Mouse (Mus musculus): Measurements from ENCODE around the gene Sept11. TPM values are rescaled to one million over a fixed set of nuclear protein-coding genes. Genes with fewer than 3 reads are reported as not detected.

Gene Sept11
- total and polyA plus RNA-seq, 2 experiments from 2014 or later = 88.1 to 92.5 TPM

- DNase-seq (ENCODE audit: low spot score) (no peak), ATAC-seq (no peak)
- WGBS = 94% methylated on average over 1 of the region's 1 CpGs
- Histone ChIP-seq H3K4me1 (ENCODE audit: insufficient read depth, low read length) (peaks cover 6% of the 10 kb centered on the region; the same call in 1 of the 2 replicates), H3K36me3 (ENCODE audit: insufficient read depth, low read length) (peaks cover 4% of the 10 kb centered on the region), H3K27me3 (ENCODE audit: insufficient read depth, low read length) (no peaks in the 10 kb centered on the region), H3K27ac (no peak overlapping the region), H3K4me2 (ENCODE audit: low read depth, low read length) (no peak overlapping the region), H3K4me3 (ENCODE audit: low read length) (no peak overlapping the region), H3K9ac (replicated peaks; ENCODE audit: low read length) (no peak overlapping the region), H3K9me3 (ENCODE audit: low read length) (no peaks in the 10 kb centered on the region)
- TF ChIP-seq CTCF (IDR thresholded peaks at IDR 0.05; ENCODE audit: low read depth) = no peak
These were observed 107.9 kb downstream of the Sept11 start for GRCm38 (mm10) chr5:93201181-93201580.

- no peaks in the 10 kb centered on the region for H3K9me3 ChIP-seq (ENCODE audit: low read length)
- DNase-seq (ENCODE audit: low spot score) (peak; percentile 53), ATAC-seq (peak; percentile 59)
- peak overlapping the region; percentile 84 for H3K4me2 ChIP-seq (ENCODE audit: low read depth, low read length)
- TF ChIP-seq CTCF (IDR thresholded peaks at IDR 0.05; ENCODE audit: low read depth) = no peak
- H3K27ac ChIP-seq = peak overlapping the region; percentile 88
- H3K4me3 ChIP-seq (ENCODE audit: low read length) = peak overlapping the region; percentile 91
- peaks cover 3% of the 10 kb centered on the region for H3K36me3 ChIP-seq (ENCODE audit: insufficient read depth, low read length)
- H3K9ac ChIP-seq (replicated peaks; ENCODE audit: low read length) = peak overlapping the region; percentile 85
- H3K27me3 ChIP-seq (ENCODE audit: insufficient read depth, low read length) = no peaks in the 10 kb centered on the region
- peaks cover 11% of the 10 kb centered on the region; the same call in 1 of the 2 replicates for H3K4me1 ChIP-seq (ENCODE audit: insufficient read depth, low read length)
- 1% methylated on average over 50 of the region's 63 CpGs for WGBS
These were observed 112.3 kb downstream of the Sept11 start for GRCm38 (mm10) chr5:93205371-93206108.

- H3K27ac ChIP-seq = peak within 1 kb of the TSS; percentile 88
- WGBS = under 1% methylated on average over 65 of the region's 79 CpGs
- ATAC-seq = peak; percentile 97
- peaks cover 11% of the 10 kb centered on the region; the same call in 1 of the 2 replicates for H3K4me1 ChIP-seq (ENCODE audit: insufficient read depth, low read length)
- TF ChIP-seq CTCF (IDR thresholded peaks at IDR 0.05; ENCODE audit: low read depth) = no peak
- no peaks in the 10 kb centered on the region; the same call in 1 of the 2 replicates for H3K36me3 ChIP-seq (ENCODE audit: insufficient read depth, low read length)
- H3K9ac ChIP-seq (replicated peaks; ENCODE audit: low read length) = peak within 1 kb of the TSS; percentile 85
- no peaks in the 10 kb centered on the region for H3K27me3 ChIP-seq (ENCODE audit: insufficient read depth, low read length)
- DNase-seq (ENCODE audit: low spot score) = peak; percentile 98
- H3K4me2 ChIP-seq (ENCODE audit: low read depth, low read length) = peak within 1 kb of the TSS; percentile 84
- H3K4me3 ChIP-seq (ENCODE audit: low read length) = peak within 1 kb of the TSS; percentile 91
- H3K9me3 ChIP-seq (ENCODE audit: low read length) = no peaks in the 10 kb centered on the region
These were observed 113.1 kb downstream of the Sept11 start, which contains the start of the genes Ccni and 2010109A12Rik for GRCm38 (mm10) chr5:93206109-93207005. Ccni (minus strand) TSS chr5:93206495. 2010109A12Rik (plus strand) TSS chr5:93206518.

- 4% methylated on average over 6 of the region's 6 CpGs for WGBS
- peak overlapping the region; percentile 88 for H3K27ac ChIP-seq
- H3K4me3 ChIP-seq (ENCODE audit: low read length) = peak overlapping the region; percentile 91
- peak overlapping the region; percentile 66 for H3K4me2 ChIP-seq (ENCODE audit: low read depth, low read length)
- DNase-seq (ENCODE audit: low spot score) (peak; percentile 41), ATAC-seq (peak; percentile 22)
- H3K27me3 ChIP-seq (ENCODE audit: insufficient read depth, low read length) = no peaks in the 10 kb centered on the region
- peaks cover 11% of the 10 kb centered on the region; the same call in 1 of the 2 replicates for H3K4me1 ChIP-seq (ENCODE audit: insufficient read depth, low read length)
- no peak for TF ChIP-seq CTCF (IDR thresholded peaks at IDR 0.05; ENCODE audit: low read depth)
- H3K9me3 ChIP-seq (ENCODE audit: low read length) = no peaks in the 10 kb centered on the region
- H3K9ac ChIP-seq (replicated peaks; ENCODE audit: low read length) = peak overlapping the region; percentile 85
- H3K36me3 ChIP-seq (ENCODE audit: insufficient read depth, low read length) = no peaks in the 10 kb centered on the region; the same call in 1 of the 2 replicates
These were observed 113.7 kb downstream of the Sept11 start for GRCm38 (mm10) chr5:93207006-93207348.

GRCm38 (mm10) chr5:93207555-93207954, 114.3 kb downstream of the Sept11 start:
- H3K4me3 ChIP-seq (ENCODE audit: low read length) = no peak overlapping the region
- no peaks in the 10 kb centered on the region for H3K27me3 ChIP-seq (ENCODE audit: insufficient read depth, low read length)
- no peaks in the 10 kb centered on the region for H3K9me3 ChIP-seq (ENCODE audit: low read length)
- no peak for DNase-seq (ENCODE audit: low spot score)
- H3K36me3 ChIP-seq (ENCODE audit: insufficient read depth, low read length) = no peaks in the 10 kb centered on the region
- peak overlapping the region; percentile 66; the same call in 1 of the 2 replicates for H3K4me2 ChIP-seq (ENCODE audit: low read depth, low read length)
- ATAC-seq = no peak
- TF ChIP-seq CTCF (IDR thresholded peaks at IDR 0.05; ENCODE audit: low read depth) = no peak
- no peak overlapping the region; the same call in 1 of the 2 replicates for H3K9ac ChIP-seq (replicated peaks; ENCODE audit: low read length)
- H3K4me1 ChIP-seq (ENCODE audit: insufficient read depth, low read length) = peaks cover 11% of the 10 kb centered on the region; the same call in 1 of the 2 replicates
- no peak overlapping the region for H3K27ac ChIP-seq
- WGBS = 90% methylated on average over 1 of the region's 1 CpGs

GRCm38 (mm10) chr5:93218375-93218774, 125.1 kb downstream of the Sept11 start:
- Histone ChIP-seq H3K4me3 (ENCODE audit: low read length) (no peak overlapping the region), H3K4me2 (ENCODE audit: low read depth, low read length) (no peak overlapping the region), H3K9me3 (ENCODE audit: low read length) (no peaks in the 10 kb centered on the region), H3K27me3 (ENCODE audit: insufficient read depth, low read length) (no peaks in the 10 kb centered on the region), H3K36me3 (ENCODE audit: insufficient read depth, low read length) (no peaks in the 10 kb centered on the region), H3K27ac (no peak overlapping the region), H3K4me1 (ENCODE audit: insufficient read depth, low read length) (no peaks in the 10 kb centered on the region), H3K9ac (replicated peaks; ENCODE audit: low read length) (no peak overlapping the region)
- TF ChIP-seq CTCF (IDR thresholded peaks at IDR 0.05; ENCODE audit: low read depth) = no peak
- ATAC-seq (no peak), DNase-seq (ENCODE audit: low spot score) (no peak)
- WGBS = 90% methylated on average over 3 of the region's 3 CpGs

Data from hindbrain, postnatal 0 days (tissue).